Mouse (Mus musculus) cortical plate, adult 2 months (tissue): ENCODE results near the gene Mpdu1. TPM values are rescaled to one million over a fixed set of nuclear protein-coding genes. Genes with fewer than 3 reads are reported as not detected.

Source experiments
- H3K27ac ChIP-seq: fragments of 200-500 bp; 2 replicates; pipeline ENCODE4 v1.5.1; 2012; ENCODE audit warnings: low read length, control low read depth, inconsistent platforms; ENCODE audit not compliant: insufficient read depth
- H3K4me1 ChIP-seq: fragments of 200-500 bp; 2 replicates; pipeline ENCODE4 v1.6.1; 2011; ENCODE audit warnings: low read length; ENCODE audit not compliant: control insufficient read depth, insufficient read depth
- H3K4me3 ChIP-seq: fragments of 200-500 bp; 2 replicates; pipeline ENCODE4 v1.5.1; 2011; ENCODE audit warnings: mild to moderate bottlenecking, low read length, control low read depth; ENCODE audit not compliant: insufficient read depth
- CTCF ChIP-seq: fragments of 200-500 bp; IDR thresholded peaks from 2 replicates; pipeline ENCODE4 v1.5.1; 2011; ENCODE audit warnings: mild to moderate bottlenecking, control low read depth, low read length; ENCODE audit not compliant: insufficient read depth; ENCODE audit errors: extremely low read depth
- POLR2A ChIP-seq: fragments of 200-500 bp; IDR thresholded peaks from 2 replicates; pipeline ENCODE4 v1.6.1; 2011; ENCODE audit warnings: mild to moderate bottlenecking, low read length, control low read depth; ENCODE audit not compliant: insufficient read depth; ENCODE audit errors: extremely low read depth
- polyA plus RNA-seq: library from polyadenylated mRNA; depleted of rRNA; stranded (reverse); fragments of >200 nt; gene quantifications from 2 replicates; pipeline ENCODE4 v1.2.3, GENCODE M21; 2012; rRNA removed

The Mpdu1 gene
- polyA plus RNA-seq, 1 experiment, result 92.8 TPM

- Histone ChIP-seq H3K4me1 (no peaks in the 10 kb centered on the region), H3K27ac (no peak overlapping the region; the same call in 1 of the 2 replicates), H3K4me3 (no peak overlapping the region)
- TF ChIP-seq POLR2A (no peak), CTCF (peak; percentile 82)
These were observed 48.7 kb downstream of the Mpdu1 start for GRCm38 (mm10) chr11:69613553-69614256.

DNA sequence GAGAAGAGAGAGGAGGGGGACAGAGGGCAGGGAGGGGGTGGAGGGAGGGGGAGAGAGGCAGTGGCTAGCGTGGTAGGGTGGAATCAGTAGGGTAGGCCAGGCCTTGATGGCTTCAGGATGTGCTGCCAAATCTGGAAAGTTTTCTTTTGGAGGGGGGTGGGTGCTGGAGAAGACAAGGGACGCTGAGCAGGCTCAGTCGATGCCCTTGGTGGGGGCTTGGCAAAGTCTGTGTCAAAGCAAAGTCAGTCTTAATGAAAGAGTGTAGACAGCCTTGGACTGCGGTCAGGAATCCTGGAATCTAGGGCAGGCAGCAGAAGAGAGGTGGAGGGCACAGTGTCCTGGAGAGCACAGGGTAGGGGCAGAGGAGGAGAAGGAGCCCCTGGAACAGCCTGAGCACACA, 51.5 kb downstream of the Mpdu1 start:
- H3K4me1 ChIP-seq, result no peaks in the 10 kb centered on the region; the same call in 1 of the 2 replicates
- TF ChIP-seq POLR2A (no peak), CTCF (no peak)
- H3K27ac ChIP-seq, result no peak overlapping the region
- no peak overlapping the region for H3K4me3 ChIP-seq

- Histone ChIP-seq H3K4me1 (no peaks in the 10 kb centered on the region; the same call in 1 of the 2 replicates), H3K4me3 (no peak overlapping the region), H3K27ac (no peak overlapping the region)
- TF ChIP-seq POLR2A (no peak), CTCF (no peak)
These were observed 53.0 kb downstream of the Mpdu1 start for GRCm38 (mm10) chr11:69609416-69609815.

DNA sequence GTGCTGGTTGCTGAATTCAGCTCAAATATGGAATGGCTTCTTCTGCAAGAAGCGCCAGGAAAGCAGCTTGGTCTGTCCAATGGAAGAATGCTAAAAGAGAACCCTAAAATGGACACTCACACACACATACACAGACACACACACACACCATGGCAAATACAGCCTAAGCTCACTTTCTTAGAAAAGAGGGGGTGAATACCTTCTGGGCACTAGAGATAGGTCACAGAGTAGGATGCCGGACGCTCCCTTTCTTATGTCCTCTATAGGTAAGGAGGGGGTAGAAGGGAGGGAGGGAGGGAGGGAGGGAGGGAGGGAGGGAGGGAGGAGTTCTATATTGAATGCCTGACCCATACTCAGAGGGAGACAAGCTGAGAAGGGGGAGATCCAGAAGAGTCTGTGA, 53.9 kb downstream of the Mpdu1 start:
- TF ChIP-seq CTCF (no peak), POLR2A (no peak)

GRCm38 (mm10) chr11:69606832-69607231, 55.6 kb downstream of the Mpdu1 start:
- Histone ChIP-seq H3K4me1 (no peaks in the 10 kb centered on the region; the same call in 1 of the 2 replicates), H3K27ac (no peak overlapping the region), H3K4me3 (no peak overlapping the region)
- TF ChIP-seq POLR2A (no peak), CTCF (no peak)

More for the DNA sequence above, 53.9 kb downstream of the Mpdu1 start:
- no peak overlapping the region for H3K4me3 ChIP-seq
- no peak overlapping the region for H3K27ac ChIP-seq
- no peaks in the 10 kb centered on the region; the same call in 1 of the 2 replicates for H3K4me1 ChIP-seq

Other genes starting within 250 kb of the Mpdu1 start
- 5.0 and 5.3 TPM in 2 replicates for gene Kdm6b, start 249.0 kb downstream of the Mpdu1 start, polyA plus RNA-seq
- 1.6 and 2.1 TPM in 2 replicates for gene Dnah2, start 113.5 kb downstream of the Mpdu1 start, polyA plus RNA-seq
- gene Efnb3, start 102.4 kb downstream of the Mpdu1 start, polyA plus RNA-seq, result 68.2 and 77.1 TPM in 2 replicates
- gene Wrap53, start 82.4 kb downstream of the Mpdu1 start, polyA plus RNA-seq, result 13.6 and 14.3 TPM in 2 replicates
- gene Trp53, start 82.3 kb downstream of the Mpdu1 start, polyA plus RNA-seq, result 33.9 and 35.1 TPM in 2 replicates
- gene Atp1b2, start 56.7 kb downstream of the Mpdu1 start, polyA plus RNA-seq, result 362 and 374 TPM in 2 replicates
- gene Shbg, start 44.7 kb downstream of the Mpdu1 start, polyA plus RNA-seq, result 0.06 and 0.08 TPM in 2 replicates
- 18.1 and 21.1 TPM in 2 replicates for gene Sat2, start 40.6 kb downstream of the Mpdu1 start, polyA plus RNA-seq
- gene Fxr2, start 29.7 kb downstream of the Mpdu1 start, polyA plus RNA-seq, result 132 and 158 TPM in 2 replicates
- 0.25 and 0.28 TPM in 2 replicates for gene Sox15, start 7.3 kb downstream of the Mpdu1 start, polyA plus RNA-seq
- gene Cd68, start 3.5 kb upstream of the Mpdu1 start, polyA plus RNA-seq, result 11.3 and 13.1 TPM in 2 replicates
- gene Eif4a1, start 9.8 kb upstream of the Mpdu1 start, polyA plus RNA-seq, result 323 and 335 TPM in 2 replicates
- gene Senp3, start 19.4 kb upstream of the Mpdu1 start, polyA plus RNA-seq, result 120 and 133 TPM in 2 replicates
- 6.1 and 7.5 TPM in 2 replicates for gene Tnfsf13, start 23.1 kb upstream of the Mpdu1 start, polyA plus RNA-seq
- 19.8 and 22.5 TPM in 2 replicates for gene Tnfsf12, start 33.2 kb upstream of the Mpdu1 start, polyA plus RNA-seq
- gene Tnfsfm13, start 33.5 kb upstream of the Mpdu1 start, polyA plus RNA-seq, result 3.8 and 4.3 TPM in 2 replicates
- gene Polr2a, start 96.0 kb upstream of the Mpdu1 start, polyA plus RNA-seq, result 21.7 and 23.2 TPM in 2 replicates
- gene Slc35g3, start 99.3 kb upstream of the Mpdu1 start, polyA plus RNA-seq, result 0.06 TPM in 1 of 2 replicates, not detected in the other
- gene Zbtb4, start 103.3 kb upstream of the Mpdu1 start, polyA plus RNA-seq, result 56.7 and 58.2 TPM in 2 replicates
- 1.4 and 2.1 TPM in 2 replicates for gene Chrnb1, start 133.3 kb upstream of the Mpdu1 start, polyA plus RNA-seq
- 17.3 and 17.6 TPM in 2 replicates for gene Fgf11, start 139.2 kb upstream of the Mpdu1 start, polyA plus RNA-seq
- 0.06 TPM in 1 of 2 replicates, not detected in the other for gene Tmem102, start 143.0 kb upstream of the Mpdu1 start, polyA plus RNA-seq
- gene Gm39566, start 152.7 kb upstream of the Mpdu1 start, polyA plus RNA-seq, result not detected in 2 replicates
- not detected in 2 replicates for gene Spem2, start 155.8 kb upstream of the Mpdu1 start, polyA plus RNA-seq
- gene Spem1, start 159.5 kb upstream of the Mpdu1 start, polyA plus RNA-seq, result 0.10 and 0.15 TPM in 2 replicates
- gene Nlgn2, start 175.1 kb upstream of the Mpdu1 start, polyA plus RNA-seq, result 112 and 116 TPM in 2 replicates
- gene Tmem256, start 175.9 kb upstream of the Mpdu1 start, polyA plus RNA-seq, result 234 and 244 TPM in 2 replicates
- 35.3 and 36.5 TPM in 2 replicates for gene Plscr3, start 183.7 kb upstream of the Mpdu1 start, polyA plus RNA-seq
- 0.08 and 0.25 TPM in 2 replicates for gene Tnk1, start 196.1 kb upstream of the Mpdu1 start, polyA plus RNA-seq
- not detected in 2 replicates for gene Tmem95, start 215.4 kb upstream of the Mpdu1 start, polyA plus RNA-seq
- gene Kctd11, start 218.8 kb upstream of the Mpdu1 start, polyA plus RNA-seq, result 1.5 and 1.7 TPM in 2 replicates
- 0.13 and 0.26 TPM in 2 replicates for gene Acap1, start 232.9 kb upstream of the Mpdu1 start, polyA plus RNA-seq
- 0.19 and 0.38 TPM in 2 replicates for gene 2810408A11Rik, start 238.3 kb upstream of the Mpdu1 start, polyA plus RNA-seq
- gene Neurl4, start 238.4 kb upstream of the Mpdu1 start, polyA plus RNA-seq, result 98.3 and 107 TPM in 2 replicates